Mouse (Mus musculus) heart, embryonic 11.5 days (tissue): Measurements from ENCODE around the gene Frmd8. TPM values are rescaled to one million over a fixed set of nuclear protein-coding genes. Genes with fewer than 3 reads are reported as not detected.

Experiments used
- ATAC-seq: fragments of 200-750 bp; cut with Nextera tagmentation; replicated peaks from 2 replicates; pipeline ENCODE4 v1.8.0; 2017; ENCODE audit warnings: moderate library complexity; ENCODE audit not compliant: insufficient number of reproducible peaks, low FRiP score, low TSS enrichment
- H3K27ac ChIP-seq: fragments of 300-500 bp; sonication (generic); 2 replicates; pipeline ENCODE4 v1.5.1; 2014; ENCODE audit warnings: mild to moderate bottlenecking, low read depth, low read length
- H3K27me3 ChIP-seq: fragments of 300-500 bp; sonication (generic); 2 replicates; pipeline ENCODE4 v1.6.1; 2014; ENCODE audit warnings: mild to moderate bottlenecking, low read length, mixed read lengths; ENCODE audit not compliant: control insufficient read depth, insufficient read depth
- H3K36me3 ChIP-seq: fragments of 300-500 bp; sonication (generic); 2 replicates; pipeline ENCODE4 v1.6.1; 2014; ENCODE audit warnings: mild to moderate bottlenecking, low read length, moderate library complexity, mixed read lengths; ENCODE audit not compliant: control insufficient read depth, insufficient read depth
- H3K4me1 ChIP-seq: fragments of 300-500 bp; sonication (generic); 2 replicates; pipeline ENCODE4 v1.6.1; 2014; ENCODE audit warnings: low read length; ENCODE audit not compliant: control insufficient read depth, insufficient read depth
- H3K4me2 ChIP-seq: fragments of 300-500 bp; sonication (generic); 2 replicates; pipeline ENCODE4 v1.6.1; 2014; ENCODE audit warnings: mild to moderate bottlenecking, moderate library complexity
- H3K4me3 ChIP-seq: fragments of 300-500 bp; sonication (generic); 2 replicates; pipeline ENCODE4 v1.5.1; 2014; ENCODE audit warnings: low read depth, low read length
- H3K9ac ChIP-seq: fragments of 300-500 bp; sonication (generic); 2 replicates; pipeline ENCODE4 v1.6.1; 2014; ENCODE audit warnings: mild to moderate bottlenecking, low read depth, low read length, moderate library complexity
- H3K9me3 ChIP-seq: fragments of 300-500 bp; sonication (generic); replicated peaks from 2 replicates; pipeline ENCODE4 v1.6.1; 2016; ENCODE audit warnings: low read length; ENCODE audit not compliant: control insufficient read depth
- WGBS: fragments of 180-500 bp; shearing (Covaris S2); extraction: QIAGEN DNeasy Blood & Tissue Kit; methylation state at CpG from one replicate; pipeline ENCODE4 v1.1.7; 2014; ENCODE audit not compliant: insufficient replicate concordance; 5-methylcytosine and 5-hydroxymethylcytosine counted together
- polyA plus RNA-seq: library from polyadenylated mRNA; unstranded; fragments of >200 nt; fragmentation: Nextera tagmentation; extraction: Ambion mirVana; gene quantifications from 2 replicates; pipeline ENCODE4 v1.2.1, GENCODE M21; 2014

The Frmd8 gene
- polyA plus RNA-seq, 1 experiment from 2014 or later: 15.4 TPM

DNA sequence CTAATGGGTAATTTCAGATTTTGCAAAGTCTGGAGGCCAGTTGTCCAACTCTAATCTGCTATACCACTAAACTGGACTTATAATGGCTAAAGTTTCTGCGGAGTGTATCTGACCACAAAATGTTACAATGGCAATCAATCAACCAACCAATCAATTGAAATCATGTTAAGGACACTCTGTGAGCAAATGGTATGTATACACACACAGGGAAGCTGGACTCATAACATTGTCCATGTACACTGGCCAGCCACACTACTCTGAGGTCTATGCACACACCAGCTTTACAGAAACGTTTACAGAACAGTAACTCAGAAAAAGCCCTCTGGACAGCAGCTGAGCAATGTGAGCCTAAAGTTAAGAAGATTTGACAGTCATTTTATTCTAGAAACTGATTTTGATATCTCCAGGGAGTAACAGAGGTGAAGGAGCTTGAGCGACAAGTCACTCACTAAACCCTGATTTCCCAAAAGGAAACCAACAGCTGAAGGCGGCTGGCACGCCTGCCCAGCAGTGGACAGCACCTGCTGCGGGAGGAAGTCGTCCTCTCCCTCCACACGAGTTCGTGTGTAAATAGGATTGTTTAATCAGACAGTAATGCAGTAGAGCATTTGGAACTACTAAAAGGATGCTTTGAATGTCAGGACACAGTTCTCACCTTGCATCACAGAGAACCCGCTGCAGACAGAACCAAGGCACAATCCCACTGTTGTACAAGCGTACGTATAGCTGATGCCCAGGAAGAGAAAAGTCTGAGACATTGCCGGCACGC is 35.6 kb downstream of the Frmd8 start:
- Histone ChIP-seq H3K36me3 (no peaks in the 10 kb centered on the region), H3K27ac (no peak overlapping the region), H3K4me1 (peaks cover 37% of the 10 kb centered on the region), H3K4me2 (no peak overlapping the region), H3K9ac (no peak overlapping the region), H3K4me3 (no peak overlapping the region), H3K9me3 (no peaks in the 10 kb centered on the region), H3K27me3 (no peaks in the 10 kb centered on the region)
- no peak for ATAC-seq
- 80% methylated on average over 14 of the region's 14 CpGs for WGBS

- H3K4me3 ChIP-seq: no peak overlapping the region
- WGBS: 91% methylated on average over 4 of the region's 4 CpGs
- no peaks in the 10 kb centered on the region for H3K36me3 ChIP-seq
- no peak overlapping the region for H3K9ac ChIP-seq
- no peaks in the 10 kb centered on the region for H3K27me3 ChIP-seq
- no peak overlapping the region for H3K4me2 ChIP-seq
- H3K27ac ChIP-seq: no peak overlapping the region
- ATAC-seq: no peak
- H3K9me3 ChIP-seq: no peaks in the 10 kb centered on the region
- H3K4me1 ChIP-seq: peaks cover 30% of the 10 kb centered on the region
Measured at GRCm38 (mm10) chr19:5838892-5839165, 36.2 kb downstream of the Frmd8 start.

- Histone ChIP-seq H3K9ac (no peak overlapping the region), H3K9me3 (no peaks in the 10 kb centered on the region), H3K27me3 (no peaks in the 10 kb centered on the region), H3K4me2 (no peak overlapping the region), H3K27ac (no peak overlapping the region), H3K36me3 (no peaks in the 10 kb centered on the region), H3K4me3 (no peak overlapping the region), H3K4me1 (peaks cover 25% of the 10 kb centered on the region)
- 79% methylated on average over 12 of the region's 12 CpGs for WGBS
- no peak for ATAC-seq
Measured at GRCm38 (mm10) chr19:5838136-5838891, 36.8 kb downstream of the Frmd8 start.

DNA sequence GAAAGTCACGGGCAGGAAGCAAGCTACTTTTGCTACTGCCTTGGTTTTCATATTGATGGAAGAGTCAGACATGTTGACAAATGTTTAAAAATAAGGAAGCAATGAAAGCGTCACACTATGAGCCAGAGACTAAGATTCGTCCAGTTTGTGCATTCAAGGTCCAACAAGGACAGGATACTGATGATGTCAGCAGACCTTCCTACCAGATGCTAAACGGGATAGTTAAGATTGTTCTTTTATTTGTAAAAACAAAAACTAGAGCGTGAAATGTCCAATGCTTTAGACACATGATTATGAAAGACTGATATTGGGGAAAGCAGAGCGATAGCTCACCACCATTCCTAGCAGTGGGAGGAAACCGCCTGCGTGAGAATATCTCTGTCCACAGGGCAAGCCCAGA is 37.5 kb downstream of the Frmd8 start:
- Histone ChIP-seq H3K36me3 (no peaks in the 10 kb centered on the region), H3K9me3 (no peaks in the 10 kb centered on the region), H3K9ac (no peak overlapping the region), H3K27ac (no peak overlapping the region), H3K27me3 (no peaks in the 10 kb centered on the region), H3K4me3 (no peak overlapping the region), H3K4me2 (no peak overlapping the region), H3K4me1 (peaks cover 18% of the 10 kb centered on the region)
- WGBS: 63% methylated on average over 8 of the region's 8 CpGs
- ATAC-seq: no peak

GRCm38 (mm10) chr19:5836941-5837572 is 38.0 kb downstream of the Frmd8 start:
- Histone ChIP-seq H3K36me3 (no peaks in the 10 kb centered on the region), H3K9ac (no peak overlapping the region), H3K4me1 (peaks cover 12% of the 10 kb centered on the region), H3K4me2 (no peak overlapping the region), H3K4me3 (no peak overlapping the region), H3K27ac (peak overlapping the region; percentile 43), H3K27me3 (no peaks in the 10 kb centered on the region), H3K9me3 (no peaks in the 10 kb centered on the region)
- WGBS: 63% methylated on average over 10 of the region's 10 CpGs
- ATAC-seq: no peak

DNA sequence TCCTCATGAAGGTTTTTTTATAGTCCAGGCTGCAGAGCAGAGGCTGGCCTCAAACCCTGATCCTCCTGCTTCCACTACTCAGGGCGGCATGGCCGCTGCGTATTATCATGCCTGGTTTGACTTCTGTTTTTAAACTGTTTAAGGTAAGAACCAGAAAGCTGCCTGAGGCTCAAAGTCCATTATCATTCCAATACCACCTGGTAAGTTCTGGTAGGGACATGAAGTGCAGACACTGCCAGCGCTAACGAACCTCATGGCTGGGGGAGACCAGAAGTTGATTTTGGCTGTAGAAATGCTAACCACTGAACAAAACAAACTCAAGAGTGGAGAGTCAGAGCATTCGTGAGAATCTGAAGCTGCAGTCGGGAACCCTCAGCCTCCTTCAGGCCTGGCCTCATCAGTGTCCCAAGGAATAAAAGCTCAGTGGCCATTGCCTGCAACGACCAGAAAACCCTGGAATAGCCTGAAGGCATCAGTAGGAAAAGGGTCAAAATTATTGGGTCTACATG is 39.1 kb downstream of the Frmd8 start:
- ATAC-seq: no peak
- H3K9ac ChIP-seq: no peak overlapping the region
- 81% methylated on average over 8 of the region's 8 CpGs for WGBS

DNA sequence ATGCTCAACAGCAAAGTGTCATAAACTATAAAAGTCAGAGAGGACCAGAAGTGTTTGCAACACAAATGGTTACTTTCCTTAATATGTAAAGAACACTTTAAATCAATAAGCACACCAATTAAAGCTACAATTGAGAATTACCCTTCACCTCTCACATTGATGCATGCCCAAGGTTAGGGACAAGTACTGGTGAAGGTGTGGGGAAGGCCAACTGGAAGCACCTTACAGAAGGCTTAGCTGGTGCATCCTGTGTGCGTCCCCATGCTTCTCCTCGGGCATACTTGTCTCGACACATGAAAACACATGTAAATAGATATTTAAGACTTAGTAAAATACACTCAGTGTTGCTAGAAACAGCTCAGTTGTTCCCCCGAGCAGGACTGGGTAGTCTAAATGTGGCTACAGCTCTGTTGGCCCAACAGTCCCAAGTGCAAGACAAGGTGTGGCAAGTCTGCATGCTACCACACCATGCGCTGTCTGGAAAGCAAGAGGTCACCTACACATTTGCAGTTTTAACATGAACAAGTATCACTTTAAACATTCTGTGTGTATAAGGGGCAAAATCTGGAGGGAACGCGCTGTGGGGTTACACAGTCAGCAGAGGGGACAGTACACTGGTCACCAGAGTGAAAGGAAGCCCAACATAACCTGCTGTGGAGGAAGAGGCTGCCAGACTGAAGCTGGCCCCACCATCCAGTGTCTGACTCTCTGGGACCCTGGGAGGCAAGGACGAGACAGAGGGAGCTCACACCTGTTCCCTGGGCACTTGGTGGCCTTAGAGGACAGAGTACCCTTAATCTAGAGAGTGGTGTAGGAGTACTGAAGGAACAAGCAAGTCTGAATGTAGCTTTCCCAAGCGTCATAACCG is 39.8 kb downstream of the Frmd8 start:
- Histone ChIP-seq H3K9ac (no peak overlapping the region), H3K27me3 (no peaks in the 10 kb centered on the region), H3K4me1 (peaks cover 4% of the 10 kb centered on the region; the same call in 1 of the 2 replicates), H3K4me3 (no peak overlapping the region), H3K4me2 (no peak overlapping the region), H3K9me3 (no peaks in the 10 kb centered on the region), H3K36me3 (no peaks in the 10 kb centered on the region), H3K27ac (no peak overlapping the region)
- WGBS: 82% methylated on average over 10 of the region's 10 CpGs
- ATAC-seq: no peak

More for the DNA sequence above, 39.1 kb downstream of the Frmd8 start:
- Histone ChIP-seq H3K4me3 (no peak overlapping the region), H3K4me2 (no peak overlapping the region), H3K9me3 (no peaks in the 10 kb centered on the region), H3K27ac (no peak overlapping the region), H3K36me3 (no peaks in the 10 kb centered on the region), H3K27me3 (no peaks in the 10 kb centered on the region), H3K4me1 (peaks cover 4% of the 10 kb centered on the region; the same call in 1 of the 2 replicates)
